Mouse (Mus musculus) lung, embryonic 16.5 days (tissue): Measurements from ENCODE around the gene Zbtb1. TPM values are rescaled to one million over a fixed set of nuclear protein-coding genes. Genes with fewer than 3 reads are reported as not detected.
"Not testable (repeated sequence)": the region's sequence is repeated elsewhere in the genome, so short reads cannot be mapped to it uniquely, and the experiment has no call there.

Experiments used
- ATAC-seq: fragments of 200-750 bp; cut with Nextera tagmentation; 2 replicates; pipeline ENCODE4 v1.8.0; 2017; ENCODE audit warnings: low read depth, mild to moderate bottlenecking, moderate library complexity
- H3K27ac ChIP-seq: fragments of 300-500 bp; sonication (generic); 2 replicates; pipeline ENCODE4 v1.5.1; 2014; ENCODE audit warnings: mild to moderate bottlenecking, control low read depth, low read length
- H3K27me3 ChIP-seq: fragments of 300-500 bp; sonication (generic); 2 replicates; pipeline ENCODE4 v1.6.1; 2014; ENCODE audit warnings: low read depth, low read length, mixed read lengths; ENCODE audit not compliant: control insufficient read depth, insufficient read depth
- H3K36me3 ChIP-seq: fragments of 300-500 bp; sonication (generic); 2 replicates; pipeline ENCODE4 v1.6.1; 2014; ENCODE audit warnings: low read length; ENCODE audit not compliant: control insufficient read depth, insufficient read depth
- H3K4me1 ChIP-seq: fragments of 300-500 bp; sonication (generic); replicated peaks from 2 replicates; pipeline ENCODE4 v1.6.1; 2014; ENCODE audit warnings: low read length, mixed read lengths; ENCODE audit not compliant: control insufficient read depth, insufficient read depth
- H3K4me2 ChIP-seq: fragments of 300-500 bp; sonication (generic); 2 replicates; pipeline ENCODE4 v1.6.1; 2014; ENCODE audit warnings: low read depth, low read length, control low read depth
- H3K4me3 ChIP-seq: fragments of 300-500 bp; sonication (generic); 2 replicates; pipeline ENCODE4 v1.5.1; 2014; ENCODE audit warnings: mild to moderate bottlenecking, low read length, control low read depth
- H3K9ac ChIP-seq: fragments of 300-500 bp; sonication (generic); 2 replicates; pipeline ENCODE4 v1.6.1; 2014; ENCODE audit warnings: low read length, control low read depth
- H3K9me3 ChIP-seq: fragments of 300-500 bp; sonication (generic); 2 replicates; pipeline ENCODE4 v1.6.1; 2016; ENCODE audit warnings: low read length; ENCODE audit not compliant: control insufficient read depth
- WGBS: fragments of 180-500 bp; shearing (Covaris S2); extraction: QIAGEN DNeasy Blood & Tissue Kit; methylation state at CpG from one replicate; pipeline ENCODE4 v1.1.7; 2014; 5-methylcytosine and 5-hydroxymethylcytosine counted together
- polyA plus RNA-seq: library from polyadenylated mRNA; unstranded; fragments of >200 nt; fragmentation: Nextera tagmentation; extraction: Ambion mirVana; gene quantifications from 2 replicates; pipeline ENCODE4 v1.2.1, GENCODE M21; 2015

The Zbtb1 gene
- polyA plus RNA-seq, 1 experiment from 2014 or later: 10.4 TPM

DNA sequence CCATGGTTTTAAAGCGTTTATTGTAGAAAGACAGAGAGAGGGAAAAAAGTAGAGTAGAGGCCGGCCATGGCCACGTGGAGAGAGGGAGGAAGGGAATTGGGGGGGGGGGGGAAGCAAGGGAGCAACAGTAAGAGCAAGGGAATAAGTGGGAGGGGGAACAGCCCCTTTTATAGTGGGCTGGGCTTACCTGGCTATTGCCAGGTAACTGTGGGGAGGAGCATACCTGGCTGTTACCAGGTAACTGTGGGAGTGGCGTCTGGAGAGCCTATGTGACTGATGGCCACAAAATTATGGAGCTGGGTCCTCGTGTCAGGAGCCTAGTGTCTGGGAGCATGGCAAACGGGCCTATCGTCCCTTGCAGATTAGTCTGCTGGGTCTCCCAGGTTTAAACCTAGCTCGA lies 65.5 kb downstream of the Zbtb1 start:
- WGBS: 32% methylated on average over 8 of the region's 8 CpGs
- peak overlapping the region; percentile 49 for H3K4me3 ChIP-seq
- H3K9me3 ChIP-seq: no peaks in the 10 kb centered on the region
- ATAC-seq: peak; percentile 35; the same call in 1 of the 2 replicates
- no peaks in the 10 kb centered on the region for H3K36me3 ChIP-seq
- peaks cover 12% of the 10 kb centered on the region for H3K4me1 ChIP-seq
- H3K27me3 ChIP-seq: no peaks in the 10 kb centered on the region
- peak overlapping the region; percentile 56; the same call in 1 of the 2 replicates for H3K9ac ChIP-seq
- no peak overlapping the region for H3K27ac ChIP-seq
- peak overlapping the region; percentile 79 for H3K4me2 ChIP-seq

DNA sequence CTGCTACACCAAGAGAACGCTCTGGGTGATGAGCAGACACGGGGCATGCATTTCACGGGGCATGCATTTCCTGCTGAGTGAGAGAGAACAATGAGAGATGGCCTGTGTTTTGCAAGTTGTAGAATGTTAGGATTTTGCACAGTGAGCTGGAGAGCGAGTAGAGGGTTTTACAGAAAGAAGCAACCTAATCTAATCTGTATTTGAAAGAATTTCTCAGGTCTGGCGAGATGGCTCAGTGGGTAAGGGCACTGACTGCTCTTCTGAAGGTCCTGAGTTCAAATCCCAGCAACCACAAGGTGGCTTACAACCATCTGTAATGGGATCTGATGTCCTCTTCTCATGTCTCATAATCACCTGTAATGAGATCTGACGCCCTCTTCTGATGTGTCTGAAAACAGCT lies 73.4 kb downstream of the Zbtb1 start:
- not testable (repeated sequence) for H3K4me2 ChIP-seq, H3K36me3 ChIP-seq, H3K4me1 ChIP-seq, ATAC-seq, H3K27ac ChIP-seq, H3K9me3 ChIP-seq, H3K9ac ChIP-seq, H3K4me3 ChIP-seq, H3K27me3 ChIP-seq
- WGBS: 72% methylated on average over 6 of the region's 6 CpGs

DNA sequence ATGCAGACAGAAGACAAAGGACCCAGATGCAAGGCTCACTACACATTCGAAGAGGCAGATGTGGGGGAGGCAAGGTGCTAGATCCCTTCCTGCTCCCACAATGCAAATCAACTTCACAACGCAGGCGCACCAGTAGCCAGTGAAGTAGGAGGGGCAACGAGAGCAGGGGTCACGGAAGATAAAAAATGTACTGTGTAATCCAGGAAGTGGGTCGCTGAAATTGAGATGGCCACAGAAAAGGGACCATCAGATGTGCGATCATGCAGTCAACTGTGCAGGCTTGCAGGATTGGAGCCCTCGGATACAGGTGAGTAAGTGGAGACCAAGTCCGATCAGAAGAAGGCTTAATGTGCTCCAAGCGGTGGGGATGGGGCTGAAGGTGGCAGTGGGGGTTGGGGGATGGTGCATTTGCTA lies 74.3 kb downstream of the Zbtb1 start:
- Histone ChIP-seq H3K4me1 (0 out of 2 replicates have a peak, but pooled peaks cover 6% of the 10 kb centered on the region), H3K36me3 (no peaks in the 10 kb centered on the region), H3K9ac (no peak overlapping the region), H3K4me3 (no peak overlapping the region), H3K9me3 (no peaks in the 10 kb centered on the region), H3K4me2 (no peak overlapping the region), H3K27ac (no peak overlapping the region), H3K27me3 (no peaks in the 10 kb centered on the region)
- 59% methylated on average over 10 of the region's 10 CpGs for WGBS
- ATAC-seq: no peak

DNA sequence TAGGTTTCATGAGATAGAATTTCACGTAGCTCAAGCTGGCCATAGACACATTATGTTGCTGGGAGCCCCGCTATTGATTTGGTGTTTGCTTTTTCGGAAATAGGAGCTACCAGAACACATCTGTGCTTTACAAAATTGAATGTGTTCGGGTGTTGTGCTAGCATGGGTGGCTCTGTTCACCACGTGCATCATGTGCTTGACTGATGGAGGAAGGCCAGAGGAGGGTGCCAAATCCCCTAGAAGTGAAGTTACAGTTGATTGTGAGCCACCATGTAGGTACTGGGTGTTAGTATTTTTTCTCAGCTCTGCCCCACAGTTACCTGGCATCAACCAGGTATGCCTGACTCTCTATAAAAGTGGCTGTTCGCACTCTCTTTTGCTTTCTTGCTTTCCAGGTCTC lies 74.8 kb downstream of the Zbtb1 start:
- H3K9ac ChIP-seq: no peak overlapping the region
- no peaks in the 10 kb centered on the region for H3K27me3 ChIP-seq
- no peak overlapping the region for H3K27ac ChIP-seq
- 0 out of 2 replicates have a peak, but pooled peaks cover 6% of the 10 kb centered on the region for H3K4me1 ChIP-seq
- no peak overlapping the region for H3K4me2 ChIP-seq
- no peaks in the 10 kb centered on the region for H3K36me3 ChIP-seq
- no peaks in the 10 kb centered on the region for H3K9me3 ChIP-seq
- 82% methylated on average over 6 of the region's 6 CpGs for WGBS
- no peak overlapping the region for H3K4me3 ChIP-seq
- no peak for ATAC-seq

DNA sequence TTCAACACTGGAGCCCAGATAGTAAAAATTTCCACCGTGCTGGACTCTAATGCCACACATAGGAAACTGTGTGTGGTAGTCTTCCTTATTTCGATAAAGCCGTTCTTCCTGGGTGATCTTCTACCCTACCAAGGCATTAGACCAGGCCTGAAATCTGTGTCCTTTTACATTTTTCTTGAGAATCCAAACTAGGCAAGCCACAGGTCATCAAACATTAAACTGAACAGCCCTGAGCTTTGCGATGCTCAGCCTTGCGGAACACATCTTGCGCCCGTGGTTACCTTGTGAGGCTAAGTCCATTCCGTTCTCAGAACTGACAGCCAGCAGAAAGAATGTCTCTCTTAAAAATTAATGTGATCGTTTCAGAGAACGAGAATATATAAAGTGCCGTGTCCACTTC lies 76.1 kb downstream of the Zbtb1 start:
- H3K4me3 ChIP-seq: no peak overlapping the region
- H3K9ac ChIP-seq: no peak overlapping the region
- no peaks in the 10 kb centered on the region for H3K36me3 ChIP-seq
- H3K9me3 ChIP-seq: no peaks in the 10 kb centered on the region
- no peaks in the 10 kb centered on the region for H3K27me3 ChIP-seq
- no peak for ATAC-seq
- no peak overlapping the region for H3K4me2 ChIP-seq
- H3K4me1 ChIP-seq: 0 out of 2 replicates have a peak, but pooled peaks cover 6% of the 10 kb centered on the region
- H3K27ac ChIP-seq: no peak overlapping the region
- WGBS: 69% methylated on average over 11 of the region's 11 CpGs

Other genes starting within 250 kb of the Zbtb1 start
- 0.28 and 0.46 TPM in 2 replicates for gene Esr2, start 193.0 kb upstream of the Zbtb1 start, polyA plus RNA-seq
- not detected in 2 replicates for gene Tex21, start 123.5 kb upstream of the Zbtb1 start, polyA plus RNA-seq
- 92.9 and 93.2 TPM in 2 replicates for gene Mthfd1, start 115.0 kb upstream of the Zbtb1 start, polyA plus RNA-seq
- 35.7 and 43.7 TPM in 2 replicates for gene Akap5, start 45.4 kb upstream of the Zbtb1 start, polyA plus RNA-seq
- 14.6 and 16.9 TPM in 2 replicates for gene Zbtb25, start 664 bp upstream of the Zbtb1 start, polyA plus RNA-seq
- 15.4 and 15.7 TPM in 2 replicates for gene Hspa2, start 33.9 kb downstream of the Zbtb1 start, polyA plus RNA-seq
- gene Ppp1r36, start 47.3 kb downstream of the Zbtb1 start, polyA plus RNA-seq: 9.1 and 10.4 TPM in 2 replicates
- gene Plekhg3, start 160.6 kb downstream of the Zbtb1 start, polyA plus RNA-seq: 6.3 and 7.5 TPM in 2 replicates